Mouse (Mus musculus) bone marrow macrophage, adult 2 months (primary cell): ENCODE measurements around the gene Actrt2.

Experiments
- CTCF ChIP-seq: IDR thresholded peaks from 2 replicates; pipeline ENCODE4 v1.5.1; 2012; ENCODE audit warnings: low read depth, mild to moderate bottlenecking, low read length, moderate library complexity
- POLR2A ChIP-seq: IDR thresholded peaks from 2 replicates; pipeline ENCODE4 v1.6.1; 2012; ENCODE audit warnings: mild to moderate bottlenecking, low read depth, low read length, borderline replicate concordance

- TF ChIP-seq CTCF = no peak
- no peak for TF ChIP-seq POLR2A
Measured at GRCm38 (mm10) chr4:154649083-154649747, 18.5 kb downstream of the Actrt2 start.
